Mouse (Mus musculus) forebrain, embryonic 16.5 days (tissue): ENCODE results near the gene Prdx6. TPM values are rescaled to one million over a fixed set of nuclear protein-coding genes. Genes with fewer than 3 reads are reported as not detected.

Source experiments
- ATAC-seq: fragments of 200-750 bp; cut with Nextera tagmentation; 2 replicates; pipeline ENCODE4 v1.8.0; 2017; ENCODE audit warnings: mild to moderate bottlenecking, moderate library complexity
- H3K27ac ChIP-seq: fragments of 300-500 bp; sonication (generic); 2 replicates; pipeline ENCODE4 v1.5.1; 2014; ENCODE audit warnings: low read length, control low read depth
- H3K27me3 ChIP-seq: fragments of 300-500 bp; sonication (generic); replicated peaks from 2 replicates; pipeline ENCODE4 v1.6.1; 2014; ENCODE audit warnings: low read length; ENCODE audit not compliant: control insufficient read depth, insufficient read depth
- H3K36me3 ChIP-seq: fragments of 300-500 bp; sonication (generic); 2 replicates; pipeline ENCODE4 v1.6.1; 2014; ENCODE audit not compliant: control insufficient read depth, insufficient read depth
- H3K4me1 ChIP-seq: fragments of 300-500 bp; sonication (generic); replicated peaks from 2 replicates; pipeline ENCODE4 v1.6.1; 2014; ENCODE audit warnings: low read length; ENCODE audit not compliant: control insufficient read depth, insufficient read depth
- H3K4me2 ChIP-seq: fragments of 300-500 bp; sonication (generic); 2 replicates; pipeline ENCODE4 v1.6.1; 2014; ENCODE audit warnings: mild to moderate bottlenecking, low read length, control low read depth
- H3K4me3 ChIP-seq: fragments of 300-500 bp; sonication (generic); replicated peaks from 2 replicates; pipeline ENCODE4 v1.5.1; 2014; ENCODE audit warnings: mild to moderate bottlenecking, low read length, control low read depth
- H3K9ac ChIP-seq: fragments of 300-500 bp; sonication (generic); replicated peaks from 2 replicates; pipeline ENCODE4 v1.6.1; 2014; ENCODE audit warnings: low read depth, low read length, control low read depth
- H3K9me3 ChIP-seq: fragments of 300-500 bp; sonication (generic); 2 replicates; pipeline ENCODE4 v1.6.1; 2016; ENCODE audit warnings: low read length; ENCODE audit not compliant: control insufficient read depth
- WGBS: fragments of 180-500 bp; shearing (Covaris S2); extraction: QIAGEN DNeasy Blood & Tissue Kit; methylation state at CpG from one replicate; pipeline ENCODE4 v1.1.7; 2014; 5-methylcytosine and 5-hydroxymethylcytosine counted together
- polyA plus RNA-seq: library from polyadenylated mRNA; unstranded; fragments of >200 nt; fragmentation: Nextera tagmentation; extraction: Ambion mirVana; gene quantifications from 2 replicates; pipeline ENCODE4 v1.2.1, GENCODE M21; 2015

Prdx6 gene
- polyA plus RNA-seq, 1 experiment from 2014 or later: 214 TPM

- H3K4me3 ChIP-seq: no peak overlapping the region
- no peak overlapping the region for H3K4me2 ChIP-seq
- 49% methylated on average over 4 of the region's 4 CpGs for WGBS
- no peak overlapping the region for H3K9ac ChIP-seq
- H3K36me3 ChIP-seq: no peaks in the 10 kb centered on the region
- no peaks in the 10 kb centered on the region for H3K4me1 ChIP-seq
- H3K9me3 ChIP-seq: no peaks in the 10 kb centered on the region
- H3K27me3 ChIP-seq: no peaks in the 10 kb centered on the region
- H3K27ac ChIP-seq: no peak overlapping the region
- ATAC-seq: peak; percentile 70
These were observed 18.3 kb upstream of the Prdx6 start for GRCm38 (mm10) chr1:161269346-161269745.

- Histone ChIP-seq H3K27ac (no peak overlapping the region), H3K9me3 (no peaks in the 10 kb centered on the region)
- 56% methylated on average over 5 of the region's 5 CpGs for WGBS
These were observed 17.9 kb upstream of the Prdx6 start for GRCm38 (mm10) chr1:161268884-161269283.

GRCm38 (mm10) chr1:161268116-161268515 lies 17.1 kb upstream of the Prdx6 start:
- H3K4me3 ChIP-seq: no peak overlapping the region
- H3K4me2 ChIP-seq: no peak overlapping the region
- no peaks in the 10 kb centered on the region for H3K4me1 ChIP-seq
- WGBS: 58% methylated on average over 7 of the region's 7 CpGs
- ATAC-seq: no peak
- no peak overlapping the region for H3K9ac ChIP-seq
- no peaks in the 10 kb centered on the region for H3K36me3 ChIP-seq
- no peaks in the 10 kb centered on the region for H3K9me3 ChIP-seq
- H3K27ac ChIP-seq: no peak overlapping the region
- no peaks in the 10 kb centered on the region for H3K27me3 ChIP-seq

More at GRCm38 (mm10) chr1:161268884-161269283, 17.9 kb upstream of the Prdx6 start:
- ATAC-seq: no peak
- Histone ChIP-seq H3K27me3 (no peaks in the 10 kb centered on the region), H3K4me1 (no peaks in the 10 kb centered on the region), H3K4me2 (no peak overlapping the region), H3K9ac (no peak overlapping the region), H3K4me3 (no peak overlapping the region), H3K36me3 (no peaks in the 10 kb centered on the region)

GRCm38 (mm10) chr1:161264961-161265360 lies 13.9 kb upstream of the Prdx6 start:
- ATAC-seq: no peak
- Histone ChIP-seq H3K27ac (no peak overlapping the region), H3K4me1 (no peaks in the 10 kb centered on the region)

GRCm38 (mm10) chr1:161263584-161263983 lies 12.6 kb upstream of the Prdx6 start:
- no peaks in the 10 kb centered on the region for H3K27me3 ChIP-seq
- no peaks in the 10 kb centered on the region for H3K4me1 ChIP-seq
- no peak for ATAC-seq
- H3K9ac ChIP-seq: no peak overlapping the region
- H3K36me3 ChIP-seq: no peaks in the 10 kb centered on the region
- WGBS: 89% methylated on average over 8 of the region's 8 CpGs
- H3K4me2 ChIP-seq: no peak overlapping the region
- H3K9me3 ChIP-seq: no peaks in the 10 kb centered on the region
- H3K27ac ChIP-seq: no peak overlapping the region
- H3K4me3 ChIP-seq: no peak overlapping the region

More at GRCm38 (mm10) chr1:161264961-161265360, 13.9 kb upstream of the Prdx6 start:
- Histone ChIP-seq H3K9ac (no peak overlapping the region), H3K36me3 (no peaks in the 10 kb centered on the region), H3K4me3 (no peak overlapping the region), H3K27me3 (no peaks in the 10 kb centered on the region), H3K4me2 (no peak overlapping the region), H3K9me3 (no peaks in the 10 kb centered on the region)
- WGBS: 91% methylated on average over 5 of the region's 5 CpGs

DNA sequence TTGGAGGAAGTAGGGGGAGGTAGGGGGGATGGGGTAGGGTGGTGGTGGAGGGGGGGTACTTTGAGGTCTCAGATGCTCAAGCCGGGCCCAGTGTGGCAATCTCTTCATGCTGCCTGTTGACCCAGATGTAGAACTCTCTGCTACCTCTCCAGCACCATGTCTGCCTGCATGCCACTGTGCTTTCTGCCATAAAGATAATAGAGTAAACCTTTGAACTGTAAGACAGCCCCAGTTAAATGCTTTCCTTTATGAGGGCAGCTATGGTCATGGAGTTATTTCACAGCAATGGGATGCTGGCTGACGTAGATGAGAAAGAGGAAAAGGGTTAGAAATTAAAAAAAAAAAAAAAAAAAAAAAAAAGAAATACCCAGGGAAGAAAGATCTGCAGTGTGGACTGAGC lies 11.5 kb upstream of the Prdx6 start:
- no peaks in the 10 kb centered on the region for H3K4me1 ChIP-seq
- H3K9me3 ChIP-seq: no peaks in the 10 kb centered on the region
- H3K27ac ChIP-seq: no peak overlapping the region
- no peak for ATAC-seq
- no peak overlapping the region for H3K9ac ChIP-seq
- no peaks in the 10 kb centered on the region for H3K36me3 ChIP-seq
- H3K4me3 ChIP-seq: no peak overlapping the region
- H3K27me3 ChIP-seq: no peaks in the 10 kb centered on the region
- 92% methylated on average over 2 of the region's 2 CpGs for WGBS
- no peak overlapping the region for H3K4me2 ChIP-seq

DNA sequence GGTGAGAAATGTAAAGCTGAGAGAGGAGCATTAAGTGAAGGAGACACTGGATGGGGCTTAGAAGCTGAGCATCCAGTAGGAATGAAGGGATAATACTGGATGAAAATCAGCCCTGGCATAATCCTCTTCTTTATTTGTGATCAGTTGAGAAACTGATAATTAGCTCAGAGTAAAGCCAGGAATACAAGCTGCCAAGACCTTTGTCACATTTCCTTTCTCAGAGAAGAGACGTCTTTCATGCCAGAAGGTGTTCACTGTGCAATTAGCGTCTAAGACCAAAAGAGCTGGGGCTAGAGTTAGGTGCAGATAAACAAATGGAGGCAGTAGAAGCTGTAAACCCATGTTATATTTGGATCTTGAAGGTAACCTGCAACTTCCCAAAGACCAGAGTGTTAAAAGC lies 9.7 kb upstream of the Prdx6 start:
- H3K9ac ChIP-seq: no peak overlapping the region
- H3K4me3 ChIP-seq: no peak overlapping the region
- WGBS: 19% methylated on average over 2 of the region's 2 CpGs
- H3K4me1 ChIP-seq: no peaks in the 10 kb centered on the region
- H3K36me3 ChIP-seq: no peaks in the 10 kb centered on the region
- no peak for ATAC-seq
- no peaks in the 10 kb centered on the region for H3K9me3 ChIP-seq
- H3K4me2 ChIP-seq: no peak overlapping the region
- H3K27me3 ChIP-seq: no peaks in the 10 kb centered on the region
- no peak overlapping the region for H3K27ac ChIP-seq

- Histone ChIP-seq H3K9ac (no peak overlapping the region), H3K27ac (no peak overlapping the region), H3K4me2 (no peak overlapping the region), H3K27me3 (no peaks in the 10 kb centered on the region), H3K4me1 (no peaks in the 10 kb centered on the region), H3K4me3 (no peak overlapping the region), H3K36me3 (no peaks in the 10 kb centered on the region), H3K9me3 (no peaks in the 10 kb centered on the region)
- no peak for ATAC-seq
- 83% methylated on average over 5 of the region's 6 CpGs for WGBS
These were observed 8.1 kb upstream of the Prdx6 start for GRCm38 (mm10) chr1:161259142-161259541.

DNA sequence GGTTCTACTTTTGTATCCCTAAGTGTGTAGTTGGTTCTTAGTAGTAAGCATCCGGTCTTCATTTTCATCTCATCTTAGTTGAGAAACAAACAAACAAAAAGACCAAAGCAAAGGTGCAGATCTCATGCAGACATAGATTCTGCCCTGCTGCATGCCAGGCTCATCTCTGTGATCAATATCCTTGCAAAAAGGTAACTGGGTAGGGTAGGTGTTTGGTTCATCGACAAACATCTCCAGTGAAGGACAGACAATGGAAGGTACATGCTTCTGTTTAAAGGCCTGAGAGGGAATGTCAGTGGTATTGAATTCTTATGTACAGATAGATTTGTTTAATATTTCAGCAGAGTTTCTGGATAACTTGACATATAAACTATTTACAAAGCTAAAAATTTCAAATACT lies 7.3 kb upstream of the Prdx6 start:
- Histone ChIP-seq H3K27ac (no peak overlapping the region), H3K4me2 (no peak overlapping the region), H3K9me3 (no peaks in the 10 kb centered on the region), H3K27me3 (no peaks in the 10 kb centered on the region), H3K36me3 (no peaks in the 10 kb centered on the region), H3K4me1 (no peaks in the 10 kb centered on the region), H3K9ac (no peak overlapping the region), H3K4me3 (no peak overlapping the region)
- ATAC-seq: no peak
- WGBS: 94% methylated on average over 2 of the region's 2 CpGs

GRCm38 (mm10) chr1:161256918-161257317 lies 5.9 kb upstream of the Prdx6 start:
- Histone ChIP-seq H3K27me3 (no peaks in the 10 kb centered on the region; the same call in 1 of the 2 replicates), H3K4me3 (no peak overlapping the region), H3K36me3 (no peaks in the 10 kb centered on the region), H3K9me3 (no peaks in the 10 kb centered on the region), H3K4me1 (no peaks in the 10 kb centered on the region), H3K9ac (no peak overlapping the region), H3K4me2 (no peak overlapping the region), H3K27ac (no peak overlapping the region)
- no peak for ATAC-seq
- 76% methylated on average over 7 of the region's 7 CpGs for WGBS
